Mouse (Mus musculus): ENCODE data around the gene Gm21887. TPM values are rescaled to one million over a fixed set of nuclear protein-coding genes. Genes with fewer than 3 reads are reported as not detected.

Gm21887 gene
- total RNA-seq, 2 experiments from 2014 or later: 193 to 282 TPM

Other genes with a start within 250 kb of the Gm21887 start
- not detected for gene 4933400A11Rik, start 230.0 kb upstream of the Gm21887 start, total RNA-seq (2021)

Measured in left cerebral cortex, postnatal 14 days (tissue).